Mouse (Mus musculus) left cerebral cortex, adult 8-10 months (tissue): ENCODE measurements around the gene Rab30. TPM values are rescaled to one million over a fixed set of nuclear protein-coding genes. Genes with fewer than 3 reads are reported as not detected.
"Not testable (repeated sequence)": the region's sequence is repeated elsewhere in the genome, so short reads cannot be mapped to it uniquely, and the experiment has no call there.

Experiments
- DNase-seq, 2 experiments: peaks; one replicate each; pipeline ENCODE4 v3.0.0; 2022; ENCODE audit warnings: low spot score in 2 of 2
- total RNA-seq, 4 experiments: library from RNA; stranded (reverse); gene quantifications; 2 replicates each; pipeline ENCODE4 v1.2.4; 2022

The Rab30 gene
- total RNA-seq, 4 experiments from 2014 or later = 42.1 to 51.0 (median 47.8) TPM

DNA sequence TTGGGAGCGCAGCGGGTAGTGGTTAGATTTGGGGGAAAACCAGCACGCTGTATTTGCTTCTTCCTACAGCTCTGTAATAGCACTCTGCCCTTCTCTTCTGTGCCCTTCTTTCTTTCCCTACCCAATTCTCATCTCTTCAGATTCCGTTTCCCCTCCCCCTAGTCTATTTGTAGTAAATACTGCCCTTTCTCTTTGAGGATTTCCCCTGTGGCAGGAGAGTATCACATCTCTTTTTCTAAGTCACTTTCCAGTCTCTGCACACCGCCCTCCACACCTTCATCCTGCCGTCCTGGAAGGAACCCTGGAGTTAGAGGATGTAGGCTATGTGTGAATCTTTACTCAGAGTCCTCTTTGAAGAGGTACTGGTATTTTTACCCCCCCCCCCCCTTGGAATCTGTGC is 1.9 kb downstream of the Rab30 start:
- DNase-seq = no peak

DNA sequence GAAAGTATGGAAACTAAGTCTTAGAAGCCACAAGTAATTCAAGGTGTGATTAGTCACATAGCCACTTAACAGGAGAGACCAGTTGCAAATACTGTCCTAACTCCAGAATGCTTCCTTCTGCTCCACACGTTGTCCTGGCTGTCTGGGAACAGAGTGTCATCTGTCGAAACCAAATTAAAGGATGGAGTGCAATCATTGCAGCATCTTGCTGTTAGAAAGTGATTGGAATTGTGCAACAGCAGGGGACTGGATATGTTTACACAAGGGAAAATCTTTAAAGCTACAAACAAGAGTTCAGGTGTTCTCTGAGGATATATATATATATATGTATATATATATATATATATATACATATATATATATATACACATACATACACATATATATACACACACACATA is 9.0 kb downstream of the Rab30 start:
- no peak for DNase-seq

DNA sequence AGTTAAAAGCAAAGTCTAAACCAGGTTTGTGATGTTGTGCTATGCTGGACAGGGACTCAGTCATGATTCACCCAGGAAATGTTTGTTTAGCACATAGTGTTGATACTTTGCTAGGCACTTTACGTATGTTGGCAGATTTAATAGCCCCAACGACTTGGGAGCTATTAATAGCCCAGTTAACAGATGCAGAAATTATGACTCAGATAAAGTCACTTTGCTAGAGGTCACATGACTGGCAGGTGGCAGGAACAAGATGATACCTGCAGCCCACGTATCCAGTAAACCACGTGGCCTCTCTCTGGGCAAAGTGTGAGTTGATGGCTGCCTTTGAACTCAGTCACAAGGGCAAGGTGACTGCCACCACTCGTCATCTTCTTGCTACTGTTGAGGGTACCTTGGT is 16.7 kb downstream of the Rab30 start:
- no peak for DNase-seq

DNA sequence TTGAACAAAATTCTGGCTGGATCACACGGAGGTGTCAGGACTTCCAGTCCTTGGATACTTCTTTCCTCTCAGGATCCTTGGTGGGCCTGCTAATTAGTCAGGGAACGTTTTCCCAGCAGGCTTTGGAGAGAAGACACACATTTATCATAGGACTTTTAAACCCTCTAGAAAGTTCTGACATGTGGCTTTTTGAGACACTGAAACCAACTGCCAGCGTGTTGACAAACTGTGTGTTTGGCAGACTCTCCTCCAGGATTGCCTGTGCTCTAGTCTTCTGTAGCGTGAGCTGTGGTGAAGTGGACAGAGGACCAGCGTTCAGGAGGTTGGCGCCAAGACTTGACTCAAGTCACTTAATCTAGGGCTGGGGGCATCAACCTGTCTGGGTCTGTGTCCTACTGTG is 19.2 kb downstream of the Rab30 start:
- no peak for DNase-seq

DNA sequence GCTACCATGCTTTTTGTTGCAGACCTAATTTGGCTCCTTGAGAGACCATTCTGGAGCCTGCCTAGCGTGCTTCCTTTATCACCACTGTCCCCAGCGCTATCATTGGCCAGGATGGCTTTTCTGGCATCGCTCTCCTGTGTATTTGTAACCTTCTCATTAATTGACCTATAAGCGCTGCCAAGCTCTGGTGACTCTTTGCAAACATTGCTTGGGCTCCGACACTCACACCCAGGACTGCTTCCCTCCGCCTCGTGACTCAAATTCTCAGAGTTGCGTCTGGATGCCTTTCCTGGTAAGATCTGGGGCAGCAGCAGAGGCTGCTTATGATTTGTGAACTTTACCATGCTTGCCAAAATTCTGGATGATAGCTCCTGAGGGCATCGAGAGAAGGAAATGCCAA is 19.8 kb downstream of the Rab30 start:
- no peak for DNase-seq

DNA sequence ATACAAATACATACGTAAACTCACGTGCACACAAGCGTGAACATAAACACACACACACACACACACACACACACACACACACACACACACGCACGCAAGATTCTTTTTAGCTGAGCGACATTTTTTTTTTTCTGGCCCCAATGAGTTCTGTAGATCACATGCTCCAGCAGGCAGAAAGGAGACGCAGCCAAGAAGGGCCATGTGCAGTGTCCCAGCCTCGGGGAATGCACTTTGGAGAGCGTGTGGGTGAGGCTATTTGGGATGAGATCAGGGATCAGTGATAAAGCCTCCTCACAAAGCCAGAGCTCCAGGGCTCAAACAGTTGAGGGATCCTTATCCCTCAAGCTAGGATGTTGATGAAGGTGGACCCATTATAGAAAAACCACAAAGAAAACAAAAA is 24.0 kb downstream of the Rab30 start:
- DNase-seq = no peak

DNA sequence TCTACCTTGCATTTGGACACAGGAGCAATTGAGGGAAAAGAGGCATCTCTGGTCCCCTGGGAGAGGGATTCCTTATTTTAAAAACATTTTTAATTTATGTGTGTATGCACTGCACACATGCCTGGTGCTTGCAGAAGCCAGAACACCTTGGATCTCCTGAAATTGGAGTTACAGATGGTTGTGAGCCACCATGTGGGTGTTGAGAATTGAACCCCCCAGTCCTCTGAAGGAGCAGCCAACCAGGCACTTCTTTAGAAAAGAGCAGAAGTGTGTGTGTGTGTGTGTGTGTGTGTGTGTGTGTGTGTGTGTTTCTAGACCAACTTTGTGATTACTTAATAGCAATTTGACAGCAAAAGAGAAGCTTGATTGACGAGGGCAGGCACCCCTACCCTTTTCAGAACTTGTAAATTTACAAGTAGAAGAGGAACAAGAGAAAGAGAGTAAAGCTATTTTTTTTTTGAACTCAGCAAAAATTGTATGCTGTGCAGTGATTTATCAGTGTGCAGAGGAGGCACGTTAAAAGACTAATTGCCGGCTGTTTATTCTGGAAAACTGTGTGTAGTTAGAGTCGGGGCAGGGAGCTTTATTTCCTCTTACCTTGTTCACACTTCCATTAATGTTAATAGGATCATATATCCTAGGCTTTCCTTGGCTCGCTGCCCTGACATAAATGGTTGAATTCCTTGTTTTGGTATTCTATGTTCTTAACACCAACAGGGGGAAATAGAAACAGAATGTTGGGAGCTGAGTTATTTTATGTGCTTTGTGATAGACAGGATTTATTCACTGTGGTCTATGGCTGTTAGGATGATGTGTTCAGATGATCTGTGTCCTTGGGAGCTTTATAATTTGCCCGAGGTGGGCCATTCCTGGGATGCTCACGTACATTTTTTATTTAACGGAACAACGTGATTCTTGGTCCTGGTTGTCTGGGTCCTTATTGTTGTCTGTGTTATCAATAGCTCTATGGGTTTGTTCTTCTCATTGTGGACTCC is 25.0 kb downstream of the Rab30 start:
- DNase-seq = peak; percentile 10 to 64

DNA sequence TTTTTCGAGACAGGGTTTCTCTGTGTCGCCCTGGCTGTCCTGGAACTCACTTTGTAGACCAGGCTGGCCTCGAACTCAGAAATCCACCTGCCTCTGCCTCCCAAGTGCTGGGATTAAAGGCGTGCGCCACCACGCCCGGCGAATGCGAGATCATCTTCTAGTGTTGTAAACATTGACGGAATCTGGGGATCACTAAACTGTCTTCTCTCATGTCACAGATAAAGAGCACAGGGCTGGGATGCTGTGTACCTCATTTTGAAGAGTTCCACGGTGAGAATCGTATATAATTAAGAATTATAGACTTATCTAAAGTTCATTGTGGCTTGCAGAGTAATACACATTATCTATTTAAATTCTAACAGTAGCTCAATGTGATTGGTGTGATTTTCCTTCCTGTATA is 26.7 kb downstream of the Rab30 start:
- DNase-seq = not testable (repeated sequence)

DNA sequence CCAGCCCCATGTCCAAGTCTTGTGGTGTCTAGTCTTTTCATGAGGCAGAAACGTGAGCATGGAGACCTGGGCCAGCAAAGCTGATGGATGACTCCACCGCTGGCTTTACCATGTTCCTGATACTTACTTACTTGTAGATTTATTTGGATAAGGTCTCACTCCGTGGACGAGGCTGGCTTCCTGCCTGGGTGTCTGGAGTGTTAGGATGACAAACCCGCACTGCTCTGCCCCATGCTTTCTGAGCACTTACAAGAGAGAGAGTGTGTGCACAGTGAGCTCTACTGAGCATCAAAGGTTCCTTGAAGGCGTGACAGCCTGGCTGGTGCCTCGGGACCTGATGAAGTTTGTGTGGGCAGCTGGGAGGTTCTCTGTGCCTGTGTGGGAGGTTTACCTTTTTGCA is 27.5 kb downstream of the Rab30 start:
- DNase-seq = peak in 1 of 2 experiments; percentile 61

DNA sequence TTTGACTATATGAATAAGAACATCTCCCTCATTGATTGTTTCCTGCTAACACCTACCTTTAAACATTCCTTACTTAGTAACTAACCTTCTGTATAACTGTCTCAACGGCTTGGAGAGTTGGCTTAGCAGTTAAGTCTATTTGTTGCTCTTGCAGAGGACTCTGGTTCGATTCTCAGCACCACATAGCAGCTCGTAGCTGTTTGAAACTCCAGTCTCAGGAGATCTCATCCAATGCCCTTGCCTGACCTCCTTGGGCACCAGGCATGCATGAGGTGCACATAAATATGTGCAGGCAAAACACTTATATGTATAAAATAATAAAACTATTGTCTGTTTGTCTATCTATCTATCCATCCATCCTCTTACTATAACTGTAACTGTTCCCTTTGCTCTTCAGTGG is 31.6 kb downstream of the Rab30 start:
- DNase-seq = no peak

DNA sequence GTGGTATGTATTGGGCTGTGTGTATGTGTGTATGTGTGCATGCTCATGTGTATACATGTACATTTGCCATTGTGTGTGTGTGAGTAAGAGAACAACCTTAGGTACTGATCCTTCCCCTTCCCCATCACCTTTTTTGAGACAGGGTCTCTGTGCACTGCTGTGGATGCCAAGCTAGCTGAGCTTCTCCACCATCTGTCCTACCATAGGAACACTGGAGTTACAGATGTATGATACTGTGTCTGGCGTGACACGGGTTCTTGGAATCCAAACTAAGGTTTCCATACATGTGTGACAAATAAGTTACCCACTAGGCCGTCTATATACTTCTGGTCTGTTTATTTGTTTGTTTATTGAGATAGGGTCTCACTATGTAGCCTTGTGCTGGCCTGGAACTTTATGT is 32.2 kb downstream of the Rab30 start:
- no peak for DNase-seq

DNA sequence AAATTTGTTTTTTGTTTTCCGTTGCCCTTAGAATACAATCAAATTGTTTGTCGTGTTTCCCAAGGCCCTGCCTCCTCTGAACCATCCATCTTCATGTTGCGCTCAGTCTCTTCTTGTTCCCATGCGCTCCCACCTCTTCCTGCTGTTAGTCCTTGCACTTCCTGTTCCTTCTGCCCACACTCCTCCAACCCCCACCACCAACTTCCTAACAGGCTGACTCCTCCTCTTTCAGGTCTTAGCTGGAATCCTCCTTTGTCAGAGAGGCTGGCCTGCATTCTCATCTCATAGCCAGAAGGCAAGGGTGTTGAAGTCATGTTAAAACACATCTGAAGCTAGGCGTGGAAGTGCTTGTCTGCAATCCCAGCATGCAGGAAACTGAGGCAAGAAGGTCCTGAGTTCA is 33.3 kb downstream of the Rab30 start:
- no peak for DNase-seq

DNA sequence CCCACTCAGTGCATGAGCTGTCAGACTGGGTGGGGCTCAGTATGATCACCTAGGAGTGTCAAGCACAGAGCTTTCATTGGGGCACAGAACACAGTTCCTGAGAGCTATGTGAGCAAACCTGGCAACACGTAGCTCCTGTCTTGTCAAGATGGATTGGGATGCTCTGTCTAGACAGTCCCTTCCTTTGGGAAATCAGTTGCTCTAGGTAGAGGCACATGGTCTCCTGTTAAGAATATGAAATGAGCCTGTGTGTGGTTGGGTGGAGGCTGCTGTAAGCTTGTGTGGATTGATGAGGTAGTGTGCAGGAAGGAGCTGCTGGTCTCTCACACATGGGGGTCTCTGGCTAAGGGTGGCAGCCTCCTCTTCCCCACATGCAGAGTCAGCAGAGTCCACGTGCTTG is 34.3 kb downstream of the Rab30 start:
- no peak for DNase-seq

DNA sequence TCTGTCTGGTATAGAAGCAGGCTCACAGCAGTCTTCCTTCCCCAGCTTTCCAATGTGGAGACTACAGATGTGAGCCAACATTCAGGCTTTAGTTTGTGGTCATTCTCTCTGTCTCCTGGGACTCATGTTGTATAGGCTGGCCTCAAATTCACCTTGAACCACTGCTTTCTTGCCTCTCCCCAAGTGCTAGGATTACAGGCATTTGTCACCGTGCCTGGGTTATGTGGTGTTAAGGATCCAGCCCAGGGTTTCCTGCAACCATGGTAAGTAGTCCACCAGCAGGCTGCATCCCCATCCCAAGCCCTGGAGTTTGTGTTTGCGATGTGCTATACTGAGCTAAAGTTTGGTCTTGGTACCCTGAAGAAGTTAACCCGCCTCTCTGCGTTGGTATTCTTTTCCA is 35.2 kb downstream of the Rab30 start:
- no peak for DNase-seq

DNA sequence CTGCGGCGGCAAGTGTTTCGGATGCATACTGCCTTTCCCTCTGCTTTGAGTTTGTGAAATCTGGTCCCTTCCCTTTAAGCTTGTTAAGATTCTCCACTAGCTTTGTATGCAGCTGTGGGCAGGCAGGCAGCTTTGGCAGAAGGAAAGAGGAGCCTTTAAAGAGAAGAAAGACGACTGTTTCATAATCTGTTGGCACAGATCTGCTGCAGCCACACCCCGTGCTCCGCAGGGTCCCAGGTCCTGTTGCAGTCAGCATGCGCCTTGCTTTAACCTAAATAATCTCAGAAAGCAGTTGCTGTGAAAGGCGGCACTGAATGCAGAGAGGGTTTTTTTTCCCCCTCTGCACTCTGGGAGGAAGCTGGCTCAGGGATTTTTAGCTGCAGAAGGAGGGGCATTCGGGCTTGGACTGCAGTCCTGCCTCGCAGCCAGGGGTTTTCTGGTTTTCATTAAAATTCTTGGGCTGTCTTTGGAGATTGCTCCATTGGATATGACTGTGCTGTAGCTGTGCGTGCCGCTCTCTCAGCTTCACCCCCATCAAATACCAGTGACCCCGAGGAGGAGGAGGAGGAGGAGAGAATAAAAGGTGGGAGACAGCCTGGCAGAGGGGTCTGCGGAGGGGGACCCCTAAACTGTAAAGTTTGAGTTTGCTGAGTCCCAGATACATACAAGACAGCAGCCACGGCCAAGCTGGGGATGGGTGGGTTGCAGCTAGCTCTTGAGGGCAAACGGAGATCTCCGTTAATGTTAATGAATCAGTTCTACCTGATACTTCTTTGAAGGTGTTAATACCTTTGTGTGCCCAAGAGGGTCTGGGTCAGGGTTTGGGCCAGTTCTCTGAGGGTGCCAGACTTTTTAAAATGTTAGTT is 35.9 kb downstream of the Rab30 start:
- peak in 1 of 2 experiments; percentile 51 for DNase-seq

DNA sequence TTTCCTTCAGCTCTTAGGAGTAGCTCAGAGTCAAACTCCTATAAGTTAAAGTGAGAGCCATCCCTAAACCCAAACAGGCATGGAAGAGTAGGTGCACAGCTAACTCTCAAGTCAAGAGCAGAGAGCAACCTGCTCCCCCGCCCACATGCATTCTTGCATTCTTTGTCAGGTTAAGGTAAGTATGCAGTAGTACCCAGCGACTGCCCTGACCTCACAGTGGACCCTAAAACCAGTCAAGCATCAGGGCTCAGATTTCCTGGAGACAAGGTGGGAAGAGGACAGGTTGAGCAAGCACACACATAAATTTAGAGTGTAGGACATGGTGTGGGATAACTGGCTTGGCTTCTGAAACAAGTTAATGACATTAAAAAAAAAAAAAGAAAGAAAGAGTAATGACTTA is 37.7 kb downstream of the Rab30 start:
- DNase-seq = no peak

DNA sequence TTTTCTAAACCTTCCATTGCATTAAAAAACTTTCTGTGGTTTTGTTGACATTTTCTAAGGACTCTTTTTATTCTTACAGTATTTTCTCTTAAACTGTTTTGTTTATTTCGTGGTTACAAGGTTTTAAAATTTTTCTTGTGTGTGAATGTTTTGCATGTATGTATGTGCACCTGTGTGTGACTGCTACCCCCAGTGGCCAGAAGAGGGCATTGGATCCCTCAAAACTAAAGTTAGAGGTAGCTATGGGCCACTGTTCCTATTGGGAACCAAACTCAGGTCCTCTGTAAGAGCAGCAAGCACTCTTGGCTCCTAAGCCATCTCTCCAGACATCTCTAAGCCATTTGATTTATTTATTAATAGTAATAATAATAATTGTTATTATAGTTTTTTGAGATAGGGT is 40.0 kb downstream of the Rab30 start:
- DNase-seq = no peak

DNA sequence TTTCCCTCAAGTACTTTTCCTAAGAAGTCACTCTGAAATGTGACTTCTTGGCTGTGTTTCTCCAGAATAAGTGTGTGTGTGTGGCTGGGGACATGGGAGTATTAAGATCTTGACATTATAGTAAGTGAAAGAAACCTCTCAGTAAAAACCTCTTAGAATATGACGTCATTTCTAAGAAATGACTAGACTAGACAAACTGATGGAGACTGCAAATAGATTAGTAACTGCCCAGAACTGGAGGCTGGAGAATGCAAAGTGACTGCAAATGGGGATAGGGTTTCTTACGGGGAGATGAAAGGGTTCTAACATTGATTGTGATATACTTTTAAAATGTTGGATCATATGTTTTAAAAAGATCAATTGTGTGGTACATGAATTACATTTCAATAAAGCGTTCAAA is 40.5 kb downstream of the Rab30 start:
- no peak for DNase-seq

DNA sequence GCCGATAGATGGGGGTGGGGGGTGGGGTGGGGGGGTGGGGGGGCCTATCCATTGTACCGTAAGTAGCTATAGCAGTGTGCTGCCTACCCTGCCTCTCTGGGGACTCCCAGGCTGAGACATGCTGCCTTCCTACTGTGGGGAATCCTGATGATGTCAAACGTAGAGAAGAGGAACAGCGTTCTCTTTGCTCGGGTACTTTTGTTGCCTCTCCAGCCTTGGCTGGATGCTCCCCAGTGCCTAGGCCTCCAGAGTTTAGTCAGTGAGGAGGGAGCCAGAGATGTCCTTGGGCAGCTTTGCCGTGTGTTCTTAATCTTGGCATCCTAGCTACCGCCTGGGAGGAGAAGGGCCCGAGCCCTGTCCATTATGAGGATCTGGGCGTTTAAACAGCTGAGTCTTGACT is 41.1 kb downstream of the Rab30 start:
- no peak for DNase-seq

DNA sequence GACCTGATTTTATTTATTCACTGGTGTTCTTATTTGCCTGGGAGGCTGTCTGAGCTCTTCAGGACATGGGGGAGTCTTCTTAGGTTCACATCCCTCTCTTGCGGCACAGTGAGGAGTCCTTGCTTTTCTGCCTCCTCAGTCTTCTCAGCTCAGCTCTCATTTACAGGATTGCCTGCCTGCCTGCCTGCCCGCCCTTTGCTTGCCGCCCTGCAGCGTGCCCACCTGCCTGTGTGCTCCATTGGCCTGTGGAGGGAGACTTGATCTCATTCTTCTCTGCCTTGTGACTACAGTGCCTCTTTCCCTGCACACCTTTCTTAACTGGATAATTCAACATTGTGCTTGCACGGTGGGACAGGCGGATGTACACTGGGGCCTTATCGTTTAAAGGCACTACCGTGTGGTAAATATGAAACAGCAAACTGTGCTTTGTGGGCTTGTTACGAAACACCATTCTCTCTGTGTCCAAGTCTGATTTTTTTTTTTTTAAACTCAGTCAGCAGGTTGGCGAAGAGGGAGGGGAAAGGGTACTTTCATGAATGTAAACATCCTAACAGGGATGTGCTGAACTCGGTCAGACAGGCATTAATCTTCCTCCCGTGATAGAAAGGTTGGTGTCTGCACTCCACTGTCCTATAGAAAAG is 41.9 kb downstream of the Rab30 start:
- DNase-seq = no peak

DNA sequence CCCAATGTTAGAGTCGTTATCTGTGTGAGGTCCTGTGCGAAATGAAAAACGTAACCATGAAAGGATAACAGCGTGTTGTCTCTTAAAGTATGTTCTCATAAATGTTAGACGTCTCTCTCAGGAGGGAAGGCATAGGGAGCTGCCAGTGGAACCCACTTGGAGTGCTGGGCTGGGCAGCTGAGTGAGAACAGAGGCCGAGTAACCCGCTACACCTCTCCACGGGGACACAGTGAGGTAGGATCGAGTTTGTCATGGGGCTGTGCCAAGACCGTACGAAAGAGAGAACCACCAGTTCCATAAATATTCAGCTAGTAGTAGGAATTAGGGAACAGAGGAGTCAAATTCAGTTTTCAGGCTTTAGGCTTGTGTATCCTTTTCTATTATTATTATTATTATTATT is 42.5 kb downstream of the Rab30 start:
- DNase-seq = no peak

DNA sequence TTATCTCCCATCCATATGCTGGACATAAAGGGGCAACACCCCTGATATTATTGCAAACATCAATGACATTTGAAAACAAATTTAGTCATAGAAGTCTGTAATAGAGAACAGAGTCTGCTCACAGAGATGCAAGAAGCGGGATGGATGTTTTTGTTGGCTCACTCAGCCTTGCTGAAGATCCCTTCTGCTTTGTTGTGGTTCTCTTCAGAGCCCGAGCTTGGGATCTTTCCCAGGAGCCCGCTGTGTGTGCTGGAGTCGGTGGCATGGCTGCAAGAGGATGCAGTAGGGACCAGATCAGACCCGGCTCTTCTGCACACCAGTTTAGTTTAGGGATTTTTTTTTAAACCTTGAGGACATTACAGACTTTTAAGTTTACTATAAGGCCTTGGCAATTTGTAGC is 54.3 kb downstream of the Rab30 start:
- no peak for DNase-seq
